Mouse (Mus musculus) ES-Bruce4 (cell line): Measurements from ENCODE around the gene 1110002E22Rik. TPM values are rescaled to one million over a fixed set of nuclear protein-coding genes. Genes with fewer than 3 reads are reported as not detected.

ENCODE experiments used
- H3K27ac ChIP-seq: 2 replicates; pipeline ENCODE4 v1.5.1; 2012; ENCODE audit warnings: low read length, inconsistent platforms; ENCODE audit not compliant: insufficient read depth
- H3K27me3 ChIP-seq: 2 replicates; pipeline ENCODE4 v1.6.1; 2012; ENCODE audit warnings: mild to moderate bottlenecking, low read length, inconsistent platforms; ENCODE audit not compliant: control insufficient read depth, poor library complexity, insufficient read depth, severe bottlenecking
- H3K36me3 ChIP-seq: 2 replicates; pipeline ENCODE4 v1.6.1; 2012; ENCODE audit warnings: inconsistent platforms, mild to moderate bottlenecking, low read length, moderate library complexity; ENCODE audit not compliant: control insufficient read depth, poor library complexity, insufficient read depth, severe bottlenecking
- H3K4me1 ChIP-seq: one replicate; pipeline ENCODE4 v1.8.1; 2011; ENCODE audit warnings: low read length; ENCODE audit not compliant: control insufficient read depth, insufficient read depth
- H3K4me3 ChIP-seq: 2 replicates; pipeline ENCODE4 v1.5.1; 2011; ENCODE audit warnings: low read depth, mild to moderate bottlenecking, low read length
- H3K9ac ChIP-seq: 2 replicates; pipeline ENCODE4 v1.6.1; 2012; ENCODE audit warnings: low read depth, mild to moderate bottlenecking, inconsistent platforms; ENCODE audit not compliant: poor library complexity, severe bottlenecking
- H3K9me3 ChIP-seq: replicated peaks from 2 replicates; pipeline ENCODE4 v1.6.1; 2012; ENCODE audit warnings: mild to moderate bottlenecking, low read length, inconsistent platforms; ENCODE audit not compliant: control insufficient read depth, poor library complexity, insufficient read depth, severe bottlenecking
- CTCF ChIP-seq: IDR thresholded peaks from one replicate; pipeline ENCODE4 v1.8.1; 2011; ENCODE audit warnings: low read depth, low read length
- EP300 ChIP-seq: IDR thresholded peaks from 2 replicates; pipeline ENCODE4 v1.6.1; 2011; ENCODE audit warnings: low read depth, low read length; ENCODE audit not compliant: insufficient read depth
- POLR2A ChIP-seq: IDR thresholded peaks from one replicate; pipeline ENCODE4 v1.8.1; 2011; ENCODE audit warnings: low read length; ENCODE audit not compliant: insufficient read depth
- polyA plus RNA-seq: library from polyadenylated mRNA; stranded (reverse); fragments of >200 nt; gene quantifications from 2 replicates; pipeline ENCODE4 v1.2.4, GENCODE M21; 2011; ENCODE audit warnings: low read depth; ENCODE audit not compliant: missing spikeins, insufficient read depth, insufficient read length

1110002E22Rik gene
- polyA plus RNA-seq, 1 experiment: not detected

- H3K4me1 ChIP-seq: no peaks in the 10 kb centered on the region
- H3K9me3 ChIP-seq: no peaks in the 10 kb centered on the region
- H3K27ac ChIP-seq: no peak overlapping the region
- H3K36me3 ChIP-seq: no peaks in the 10 kb centered on the region
- no peak overlapping the region for H3K9ac ChIP-seq
- no peaks in the 10 kb centered on the region for H3K27me3 ChIP-seq
- TF ChIP-seq POLR2A (no peak), EP300 (no peak), CTCF (no peak)
- H3K4me3 ChIP-seq: no peak overlapping the region
Measured at GRCm38 (mm10) chr3:138029351-138029750, 35.5 kb upstream of the 1110002E22Rik start.

GRCm38 (mm10) chr3:138030563-138030962 lies 34.3 kb upstream of the 1110002E22Rik start:
- Histone ChIP-seq H3K4me1 (no peaks in the 10 kb centered on the region), H3K27me3 (no peaks in the 10 kb centered on the region), H3K36me3 (no peaks in the 10 kb centered on the region), H3K9me3 (no peaks in the 10 kb centered on the region), H3K27ac (no peak overlapping the region), H3K9ac (no peak overlapping the region), H3K4me3 (no peak overlapping the region)
- no peak for TF ChIP-seq EP300
- TF ChIP-seq POLR2A: no peak
- no peak for TF ChIP-seq CTCF

GRCm38 (mm10) chr3:138033986-138034385 lies 30.9 kb upstream of the 1110002E22Rik start:
- no peaks in the 10 kb centered on the region for H3K4me1 ChIP-seq
- H3K4me3 ChIP-seq: no peak overlapping the region
- H3K27ac ChIP-seq: no peak overlapping the region
- TF ChIP-seq EP300: no peak
- TF ChIP-seq CTCF: no peak
- no peak for TF ChIP-seq POLR2A
- H3K36me3 ChIP-seq: no peaks in the 10 kb centered on the region
- H3K9ac ChIP-seq: no peak overlapping the region
- no peaks in the 10 kb centered on the region for H3K9me3 ChIP-seq
- H3K27me3 ChIP-seq: no peaks in the 10 kb centered on the region

- Histone ChIP-seq H3K4me1 (peaks cover 6% of the 10 kb centered on the region), H3K27me3 (no peaks in the 10 kb centered on the region; the same call in 1 of the 2 replicates), H3K9ac (no peak overlapping the region), H3K36me3 (no peaks in the 10 kb centered on the region), H3K9me3 (no peaks in the 10 kb centered on the region), H3K4me3 (no peak overlapping the region), H3K27ac (no peak overlapping the region)
- TF ChIP-seq EP300: no peak
- TF ChIP-seq CTCF: no peak
- TF ChIP-seq POLR2A: no peak
Measured at GRCm38 (mm10) chr3:138040938-138041337, 23.9 kb upstream of the 1110002E22Rik start.

- peaks cover 6% of the 10 kb centered on the region for H3K4me1 ChIP-seq
- TF ChIP-seq CTCF (no peak), EP300 (peak; percentile 71; the same call in 1 of the 2 replicates)
Measured at GRCm38 (mm10) chr3:138041591-138042301, 23.1 kb upstream of the 1110002E22Rik start.

GRCm38 (mm10) chr3:138043316-138043715 lies 21.5 kb upstream of the 1110002E22Rik start:
- Histone ChIP-seq H3K4me1 (peaks cover 6% of the 10 kb centered on the region), H3K27ac (no peak overlapping the region), H3K9me3 (no peaks in the 10 kb centered on the region), H3K36me3 (no peaks in the 10 kb centered on the region), H3K27me3 (no peaks in the 10 kb centered on the region; the same call in 1 of the 2 replicates), H3K9ac (no peak overlapping the region), H3K4me3 (no peak overlapping the region)
- TF ChIP-seq POLR2A: no peak
- TF ChIP-seq CTCF: no peak
- no peak for TF ChIP-seq EP300

More at GRCm38 (mm10) chr3:138041591-138042301, 23.1 kb upstream of the 1110002E22Rik start:
- no peaks in the 10 kb centered on the region; the same call in 1 of the 2 replicates for H3K27me3 ChIP-seq
- no peak overlapping the region for H3K9ac ChIP-seq
- H3K9me3 ChIP-seq: no peaks in the 10 kb centered on the region
- H3K27ac ChIP-seq: no peak overlapping the region
- no peaks in the 10 kb centered on the region for H3K36me3 ChIP-seq
- H3K4me3 ChIP-seq: no peak overlapping the region
